Mouse (Mus musculus) C2C12 (cell line): ENCODE measurements around the gene Chrnd.

Experiments used
- CEBPB ChIP-seq: IDR thresholded peaks from one replicate; pipeline ENCODE4 v1.6.1; 2011; ENCODE audit warnings: low read depth, mild to moderate bottlenecking, control low read depth, moderate library complexity
- CTCF ChIP-seq: IDR thresholded peaks from one replicate; pipeline ENCODE4 v1.5.1; 2011; ENCODE audit not compliant: control insufficient read depth, insufficient read depth, insufficient read length
- FOSL1 ChIP-seq: IDR thresholded peaks from one replicate; pipeline ENCODE4 v1.8.0; 2011; ENCODE audit warnings: mild to moderate bottlenecking, low read length; ENCODE audit not compliant: poor library complexity, insufficient read depth, severe bottlenecking
- MAX ChIP-seq: IDR thresholded peaks from one replicate; pipeline ENCODE4 v1.6.1; 2011; ENCODE audit warnings: mild to moderate bottlenecking, control low read depth
- MYOG ChIP-seq: IDR thresholded peaks from one replicate; pipeline ENCODE4 v1.6.1; 2011; ENCODE audit not compliant: control insufficient read depth, insufficient read length; ENCODE audit errors: extremely low read depth
- USF1 ChIP-seq: IDR thresholded peaks from one replicate; pipeline ENCODE4 v1.6.1; 2011; ENCODE audit warnings: low read depth, mild to moderate bottlenecking, control low read depth, moderate library complexity

DNA sequence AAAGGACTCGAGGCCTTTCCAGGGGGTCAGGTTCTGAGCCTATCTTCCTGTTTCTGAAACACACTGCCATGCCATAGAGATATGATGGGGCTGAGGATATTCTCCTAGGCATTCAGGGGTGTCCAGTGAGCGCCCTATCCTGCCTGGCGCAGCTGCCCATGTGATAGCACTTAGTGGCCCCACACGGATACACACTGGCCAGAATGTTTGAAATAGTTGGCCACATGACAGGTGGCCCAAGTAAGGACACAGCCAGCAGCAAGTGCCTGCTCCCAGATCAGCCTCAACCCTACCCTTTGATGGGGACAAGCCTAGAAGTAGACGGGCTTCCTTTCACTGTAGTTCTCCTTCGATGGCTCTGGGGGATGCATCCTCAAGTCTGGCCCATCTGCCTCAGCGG lies 14.1 kb downstream of the Chrnd start, which contains the start of gene Chrng:
- TF ChIP-seq CTCF (no peak), FOSL1 (no peak), MAX (no peak), MYOG (no peak), CEBPB (no peak), USF1 (no peak)
